Mouse (Mus musculus) ovary, postnatal 14 days (tissue): Measurements from ENCODE around the gene Mrps35.

Experiments used
- DNase-seq: peaks from one replicate; pipeline ENCODE4 v3.0.0; 2022; ENCODE audit warnings: low spot score

Gene Mrps35

GRCm38 (mm10) chr6:147088517-147088916, 46.0 kb downstream of the Mrps35 start:
- no peak for DNase-seq

DNA sequence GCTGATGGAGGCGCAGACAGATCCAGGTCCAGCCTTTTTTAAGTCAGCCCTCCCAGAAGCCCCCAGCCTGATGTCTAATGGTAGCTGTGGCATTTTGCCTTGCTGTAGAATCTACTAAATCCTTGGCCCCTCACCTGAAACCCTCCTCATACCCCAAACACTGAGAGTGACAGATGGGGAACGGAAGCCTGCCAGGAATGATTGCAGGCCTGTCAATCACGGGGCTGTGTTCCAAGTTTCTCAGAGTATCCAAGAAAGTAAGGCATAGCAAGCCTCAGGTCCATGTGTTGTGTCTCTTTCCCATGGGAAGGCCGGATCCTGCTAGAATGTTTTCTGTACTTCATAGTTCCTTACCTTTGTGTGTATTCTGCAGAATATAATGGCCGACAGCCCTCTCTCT, 47.6 kb downstream of the Mrps35 start:
- no peak for DNase-seq

- peak; percentile 71 for DNase-seq
Measured at GRCm38 (mm10) chr6:147091136-147092120, 48.9 kb downstream of the Mrps35 start, which contains the start of gene Klhl42. Klhl42 (plus strand) TSS chr6:147091379.

GRCm38 (mm10) chr6:147092136-147092535, 49.6 kb downstream of the Mrps35 start:
- peak; percentile 31 for DNase-seq

DNA sequence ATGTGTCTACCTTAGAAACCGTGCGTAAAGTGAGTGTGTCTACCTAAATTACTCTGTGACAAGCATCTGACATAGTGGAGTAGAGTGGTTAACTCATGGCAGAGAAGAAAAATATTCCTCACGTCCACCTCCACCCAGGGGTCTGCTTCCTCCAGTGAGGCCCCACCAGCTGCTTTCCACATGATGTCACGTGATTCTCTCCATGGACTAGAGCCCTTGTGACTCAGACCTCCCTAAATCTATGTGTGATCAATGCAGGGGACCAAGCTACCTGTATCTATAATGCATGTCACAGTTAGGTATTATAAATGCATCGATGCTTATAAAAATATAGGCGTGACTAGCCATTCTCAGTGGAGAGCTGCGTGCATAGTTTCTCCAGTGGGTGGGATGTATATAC, 52.2 kb downstream of the Mrps35 start:
- DNase-seq = no peak

DNA sequence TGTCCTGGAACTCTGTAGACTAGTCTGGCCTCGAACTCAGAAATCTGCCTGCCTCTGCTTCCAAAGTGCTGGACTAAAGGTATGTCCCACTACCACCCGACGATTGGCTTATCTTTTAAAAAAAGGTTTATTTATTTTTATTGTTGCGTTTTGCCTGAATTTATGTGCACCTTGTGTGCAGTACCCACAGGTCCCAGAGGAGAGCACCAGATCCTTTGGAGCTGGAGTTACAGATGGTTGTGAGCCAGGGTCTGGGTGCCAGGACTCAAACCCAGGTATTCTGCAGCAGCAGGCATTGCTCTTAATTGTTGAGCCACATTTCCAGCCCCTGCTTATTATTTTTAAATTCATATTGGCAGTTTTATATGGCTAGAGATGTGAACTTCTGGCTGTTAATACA, 53.5 kb downstream of the Mrps35 start:
- no peak for DNase-seq

DNA sequence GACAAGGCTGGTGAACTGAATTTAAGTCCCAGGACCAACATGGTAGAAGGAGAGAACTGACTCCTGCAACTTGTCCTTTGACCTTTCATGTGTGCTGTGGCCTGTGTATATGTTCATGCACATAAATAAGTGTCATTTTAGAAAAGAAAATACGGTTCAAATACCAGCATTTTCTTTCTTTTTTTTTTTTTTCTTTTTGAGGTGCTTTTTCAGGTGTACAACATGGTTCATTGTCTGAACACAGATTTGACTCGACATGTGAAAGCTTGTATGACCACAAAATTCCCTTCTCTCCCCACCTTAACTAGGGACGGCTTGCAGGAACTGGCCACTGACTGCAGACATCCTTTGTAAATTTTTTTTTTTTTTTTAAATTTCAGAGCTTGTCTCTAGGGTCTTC, 54.4 kb downstream of the Mrps35 start:
- DNase-seq = no peak

GRCm38 (mm10) chr6:147097346-147097929, 54.9 kb downstream of the Mrps35 start:
- no peak for DNase-seq

- DNase-seq = no peak
Measured at GRCm38 (mm10) chr6:147099458-147100277, 57.1 kb downstream of the Mrps35 start.

DNA sequence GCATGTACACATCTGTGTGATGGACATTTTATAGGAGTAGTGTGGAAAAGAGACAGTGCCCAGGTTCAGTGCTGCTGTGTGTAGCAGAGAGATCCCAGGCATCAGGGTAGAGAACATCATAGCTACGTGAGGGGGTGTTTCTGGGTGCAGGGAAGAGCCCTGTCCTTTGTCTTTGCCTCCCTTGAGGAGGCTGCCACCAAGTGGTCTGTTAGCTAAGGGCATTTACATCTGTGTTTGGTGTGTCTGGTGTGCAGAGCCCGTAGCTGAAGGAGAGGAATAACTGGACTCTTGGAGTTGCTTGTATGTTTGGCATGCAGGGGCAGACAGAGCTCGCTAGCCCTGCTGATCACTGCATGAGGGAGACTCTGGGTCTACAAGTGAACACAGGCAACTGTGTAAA, 59.7 kb downstream of the Mrps35 start:
- DNase-seq = no peak

DNA sequence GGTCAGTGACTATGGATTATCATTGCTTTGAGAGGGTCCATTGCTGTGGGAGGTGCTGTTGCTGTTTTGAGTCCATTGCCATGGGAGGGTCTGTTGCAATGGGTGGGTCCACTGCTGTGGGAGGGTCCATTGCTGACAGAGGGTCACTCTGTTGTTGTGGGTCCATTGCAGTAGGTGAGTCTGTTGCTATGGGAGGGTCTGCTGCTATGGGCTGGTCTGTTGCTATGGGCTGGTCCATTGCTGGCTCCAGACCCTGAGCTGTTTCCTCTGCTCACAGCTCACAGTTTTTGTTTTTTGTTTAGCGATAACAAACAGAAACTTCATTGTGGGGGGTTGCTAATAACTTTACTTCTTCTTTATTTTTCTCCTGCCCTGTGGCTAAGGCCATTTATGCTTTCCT, 63.0 kb downstream of the Mrps35 start:
- no peak for DNase-seq

- DNase-seq = no peak
Measured at GRCm38 (mm10) chr6:147106716-147107115, 64.2 kb downstream of the Mrps35 start.

DNA sequence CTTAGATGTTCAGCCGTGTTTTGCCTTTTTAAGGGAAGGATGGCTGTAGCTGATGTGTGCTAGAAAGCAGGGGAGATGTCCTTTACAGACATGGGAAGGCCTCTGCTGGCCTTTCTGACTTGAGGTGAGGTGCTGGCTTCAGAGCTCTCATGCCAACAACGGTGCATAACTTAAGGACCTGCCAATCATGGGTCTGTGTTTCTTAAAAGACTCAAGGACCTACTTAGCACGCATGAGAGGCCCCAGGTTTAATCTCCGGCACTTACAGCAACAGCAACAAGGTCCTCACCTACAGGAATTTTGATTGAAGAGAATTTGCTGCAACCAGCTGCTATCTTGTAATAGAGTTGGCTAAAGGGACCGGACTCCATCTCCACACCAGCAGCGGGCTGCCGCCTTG, 66.7 kb downstream of the Mrps35 start:
- no peak for DNase-seq

DNA sequence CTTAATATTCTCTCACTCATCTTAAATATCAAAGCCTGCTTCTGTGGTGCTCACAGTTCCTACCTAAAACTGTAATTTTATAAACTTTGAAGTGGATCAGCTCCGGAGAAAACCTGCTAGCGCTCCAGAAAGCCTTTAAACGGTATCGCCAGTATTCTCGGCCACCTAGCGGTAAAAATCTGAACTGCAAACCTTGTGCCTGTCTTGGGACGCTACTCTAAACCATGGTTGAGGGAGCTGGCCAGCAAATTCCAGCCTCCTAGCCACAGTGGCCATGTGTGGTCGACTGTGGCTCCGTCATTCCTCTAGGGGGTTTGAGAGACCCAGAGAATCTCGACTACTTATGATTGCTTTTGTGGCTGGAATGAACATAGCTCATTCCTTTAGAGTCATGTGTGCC, 74.0 kb downstream of the Mrps35 start:
- DNase-seq = peak; percentile 85

GRCm38 (mm10) chr6:147117764-147118163, 75.2 kb downstream of the Mrps35 start:
- DNase-seq = no peak

DNA sequence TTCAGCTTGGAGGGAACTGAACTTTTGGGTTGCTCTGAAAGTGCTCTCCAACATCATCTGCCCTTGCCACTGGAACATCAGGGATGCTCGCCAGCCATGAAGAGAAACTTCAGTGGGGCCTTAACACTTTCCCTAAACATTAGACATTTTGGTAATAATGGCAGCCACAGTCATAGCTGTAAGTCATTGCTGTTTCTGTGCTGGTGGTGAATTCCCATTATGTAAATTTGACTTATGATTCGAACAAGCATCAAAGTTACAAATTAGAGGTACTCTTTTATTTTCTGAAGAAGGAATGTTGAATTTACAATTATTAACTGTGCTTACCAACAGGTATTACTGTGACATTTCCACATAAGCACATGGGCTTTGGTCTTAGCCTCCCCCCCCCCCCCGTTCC, 75.6 kb downstream of the Mrps35 start:
- DNase-seq = no peak

DNA sequence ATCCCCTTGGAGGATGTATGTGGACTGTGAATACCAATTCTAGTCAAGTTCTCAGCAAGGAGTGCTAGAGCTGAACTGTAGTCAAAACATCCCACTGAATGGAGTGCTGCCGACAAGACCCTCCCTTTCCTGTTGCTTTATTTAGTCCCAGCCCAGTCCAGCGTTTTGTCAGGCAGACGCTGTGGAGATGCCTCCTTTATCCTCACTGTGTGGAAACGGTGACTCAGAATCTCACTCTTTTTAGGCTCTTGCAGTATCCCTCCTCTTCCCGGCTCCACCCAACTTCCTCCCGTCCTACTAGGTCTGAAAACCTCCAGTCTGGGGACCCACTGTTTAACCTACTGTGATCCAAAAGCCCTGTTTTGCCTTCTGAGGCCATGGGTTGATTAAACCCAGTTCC, 78.8 kb downstream of the Mrps35 start:
- no peak for DNase-seq
